Mouse (Mus musculus): ENCODE measurements around the gene Farp2.
"Not testable (repeated sequence)": the region's sequence is repeated elsewhere in the genome, so short reads cannot be mapped to it uniquely, and the experiment has no call there.

The Farp2 gene

DNA sequence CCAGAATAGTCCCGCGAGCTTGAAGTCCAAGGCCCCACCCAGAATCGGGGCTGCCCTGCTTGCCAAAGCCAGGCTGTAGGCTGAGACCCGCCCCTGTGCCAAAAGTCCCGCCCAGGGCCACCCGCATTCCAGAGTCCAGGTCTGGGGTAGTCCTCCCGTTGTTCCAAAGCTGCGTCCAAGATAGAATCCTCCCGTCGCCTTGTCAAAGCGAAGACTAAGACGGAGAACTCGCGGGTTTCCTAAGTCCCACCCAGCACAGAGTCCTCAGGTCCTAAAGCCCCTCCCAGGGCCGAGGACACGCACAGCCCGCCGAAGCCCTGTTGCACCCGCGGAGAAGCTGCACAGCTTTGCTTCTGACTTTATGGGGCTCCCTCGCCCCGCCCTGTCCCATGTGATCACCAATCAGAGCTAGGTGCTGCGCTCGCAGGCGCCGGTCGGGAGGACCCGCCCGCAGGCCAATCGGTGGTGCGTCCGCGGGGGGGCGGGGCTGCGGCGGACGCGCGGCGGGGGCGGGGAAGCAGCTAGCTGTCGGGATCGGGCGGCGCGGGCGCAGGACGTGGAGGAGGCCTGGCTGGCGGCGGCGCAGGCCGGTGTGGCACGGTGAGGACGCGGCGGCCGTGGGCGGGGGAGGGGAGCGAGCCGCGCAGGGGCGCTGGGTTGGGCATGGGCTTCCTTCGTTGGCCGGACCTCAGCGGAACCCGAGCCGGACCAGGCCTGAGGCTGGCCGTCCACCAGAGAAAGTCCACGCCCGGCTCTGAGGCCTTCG is at the start of gene Farp2:
Farp2 (plus strand) TSS at position 495 of the 766 bp plus-strand sequence.
- DNase-seq (ENCODE audit: low spot score), result peak; percentile 95

DNA sequence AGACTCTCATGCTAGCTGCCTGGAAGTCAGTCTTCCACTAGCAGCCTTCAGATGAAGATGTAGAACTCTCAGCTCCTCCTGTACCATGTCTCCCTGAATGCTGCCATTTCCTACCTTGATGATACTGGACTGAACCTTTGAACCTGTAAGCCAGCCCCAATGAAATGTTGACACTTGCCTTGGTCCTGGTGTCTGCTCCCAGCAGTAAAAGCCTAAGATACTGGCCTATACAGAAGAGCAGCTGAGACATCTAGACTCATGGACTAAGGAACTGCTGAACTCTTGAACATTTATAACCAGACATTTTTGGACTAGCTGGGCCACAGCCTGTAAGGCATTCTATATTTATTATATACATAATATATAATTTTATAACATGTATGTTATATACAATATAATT is 46.8 kb upstream of the Farp2 start:
- DNase-seq (ENCODE audit: low spot score), result no peak

DNA sequence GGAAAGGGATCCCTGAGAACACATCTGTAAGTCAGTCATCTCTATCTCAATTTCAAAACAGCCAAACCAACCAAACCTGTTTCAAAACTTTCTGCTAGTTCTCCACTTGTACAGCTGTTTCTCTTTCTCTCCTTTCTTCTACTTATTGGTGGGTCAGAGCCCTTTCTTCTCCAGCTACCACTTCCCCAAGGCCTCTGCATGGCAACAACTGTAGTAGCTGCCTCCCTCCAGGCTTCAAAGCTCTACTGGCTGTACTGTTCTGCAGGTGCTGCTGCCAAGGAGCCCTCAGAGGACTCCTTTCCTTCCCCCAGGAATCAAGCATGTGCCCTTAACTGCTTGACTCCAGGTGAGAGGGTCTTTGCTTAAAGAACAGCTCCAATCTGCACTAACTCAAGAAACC is 46.1 kb upstream of the Farp2 start:
- no peak for DNase-seq (ENCODE audit: low spot score)

DNA sequence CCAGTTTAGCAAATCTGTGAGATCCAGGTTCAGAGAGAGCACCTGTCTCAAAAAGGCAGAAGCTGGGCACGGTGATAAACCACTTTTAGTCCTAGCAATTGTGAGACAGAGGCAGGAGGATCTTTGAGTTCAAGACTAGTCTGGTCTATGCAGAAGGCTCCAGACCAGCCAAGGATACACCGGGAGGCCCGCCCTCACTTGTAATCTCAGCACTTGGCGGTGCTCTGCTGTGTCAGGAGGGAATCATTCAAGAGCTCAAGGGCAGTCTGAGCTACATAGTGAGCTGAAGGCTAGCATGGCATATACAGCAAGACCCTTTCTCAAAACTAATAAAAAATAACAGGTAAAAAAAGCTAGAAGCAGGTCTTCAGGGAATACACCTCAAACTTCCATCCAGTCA is 43.3 kb upstream of the Farp2 start:
- no peak for DNase-seq (ENCODE audit: low spot score)

DNA sequence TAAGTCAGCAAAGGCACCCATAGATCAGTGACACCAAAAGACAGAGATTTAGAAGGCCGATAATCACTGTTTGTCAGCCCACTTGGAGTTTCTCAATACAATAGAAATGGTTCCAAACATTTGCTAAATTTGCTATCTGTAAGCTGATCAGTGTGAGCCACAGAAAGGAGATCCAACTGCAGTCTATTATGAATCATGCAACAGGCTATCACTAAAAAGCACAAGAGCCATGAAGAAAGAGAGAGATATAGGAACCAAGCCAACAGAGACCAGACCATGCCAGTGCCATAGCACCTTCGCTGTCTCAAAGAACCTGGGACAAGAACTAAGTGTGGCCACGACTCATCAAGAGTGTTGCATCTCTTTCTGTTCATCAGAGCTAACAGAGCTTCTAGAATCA is 36.2 kb upstream of the Farp2 start:
- no peak for DNase-seq (ENCODE audit: low spot score)

DNA sequence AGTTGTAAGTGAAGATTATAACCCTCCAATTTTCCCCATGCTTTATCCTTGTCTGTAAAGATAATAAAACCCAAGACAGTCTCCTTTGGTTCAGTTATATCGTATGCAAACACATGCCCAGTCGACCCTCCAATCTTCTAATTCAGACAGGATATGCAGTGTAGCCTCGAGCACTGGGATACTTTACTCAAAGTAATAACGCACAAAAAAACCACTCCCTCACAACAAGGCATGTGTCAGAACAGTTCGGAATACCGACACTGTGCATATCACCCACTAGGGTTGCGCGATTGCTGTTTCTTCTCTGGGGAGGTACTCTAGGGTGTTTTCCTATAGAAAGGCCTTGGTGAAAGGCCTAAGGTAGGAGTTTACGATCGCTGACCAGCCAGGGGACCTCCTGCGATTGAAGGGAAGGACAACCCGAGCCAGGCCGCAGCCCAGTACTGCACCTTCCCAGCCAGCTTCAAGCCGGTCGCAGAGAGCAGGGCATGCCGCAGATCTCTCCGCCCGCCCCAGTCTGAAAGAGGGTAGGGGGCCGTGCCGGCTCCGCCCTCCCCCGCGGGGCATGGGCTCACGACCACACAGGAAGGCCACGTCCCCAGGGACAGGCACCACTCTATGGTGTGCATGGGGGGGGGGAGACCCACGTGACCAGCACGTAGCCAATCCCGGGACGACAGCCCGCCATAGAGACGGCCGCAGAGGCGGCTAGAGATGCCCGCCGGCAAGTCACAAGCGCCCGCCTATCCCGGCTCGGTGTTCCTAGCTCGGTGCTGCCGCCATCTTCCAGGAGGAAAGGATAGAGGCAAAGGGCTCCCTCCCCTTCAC is 33.9 kb upstream of the Farp2 start:
- peak; percentile 98 for DNase-seq (ENCODE audit: low spot score)

DNA sequence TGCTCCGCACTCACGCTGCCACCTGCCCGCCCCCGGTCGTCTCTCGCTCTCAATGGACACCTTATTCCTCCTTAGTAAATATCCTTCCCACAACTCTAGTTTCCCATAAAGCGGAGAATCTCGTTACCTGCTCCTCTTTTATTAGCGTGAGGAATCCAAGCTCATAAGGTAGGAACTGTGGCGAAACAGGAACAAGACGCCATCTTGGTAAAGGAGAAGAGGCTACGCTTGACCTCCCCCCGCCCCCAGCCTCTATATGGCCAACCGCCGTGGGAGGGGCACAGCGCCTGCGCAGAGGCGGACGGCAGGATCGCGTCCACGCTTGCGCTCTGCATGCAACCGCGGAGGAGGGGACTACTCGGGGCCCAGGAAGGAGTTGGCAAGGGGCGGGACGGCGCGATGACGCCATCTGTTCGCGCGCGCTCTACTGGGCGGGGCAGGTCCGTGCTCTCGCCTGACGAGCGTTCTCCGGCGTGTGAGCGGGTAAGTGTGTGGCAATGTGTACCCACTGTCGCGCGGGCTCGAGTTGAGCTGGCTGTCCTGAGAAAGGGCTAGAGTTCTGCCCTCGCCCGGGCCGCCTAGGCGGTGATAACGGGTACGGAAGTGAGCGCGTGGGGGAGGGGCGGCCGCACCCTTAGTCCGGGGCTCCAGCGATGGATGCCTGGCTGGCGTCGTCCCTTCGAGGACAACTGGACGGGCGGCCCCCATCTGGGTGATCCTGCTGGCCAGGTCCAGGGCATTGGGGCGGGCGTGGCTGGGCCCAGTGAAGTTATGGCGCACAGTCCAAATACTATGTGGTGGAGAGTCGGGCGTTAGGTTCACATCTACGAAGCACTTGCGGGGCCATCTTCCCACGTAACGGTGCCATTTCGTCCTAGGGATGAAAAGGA is 33.0 kb upstream of the Farp2 start, which contains the start of gene Hdlbp:
Hdlbp (minus strand) TSS at position 230 of the 890 bp plus-strand sequence.
- DNase-seq (ENCODE audit: low spot score), result peak; percentile 100

DNA sequence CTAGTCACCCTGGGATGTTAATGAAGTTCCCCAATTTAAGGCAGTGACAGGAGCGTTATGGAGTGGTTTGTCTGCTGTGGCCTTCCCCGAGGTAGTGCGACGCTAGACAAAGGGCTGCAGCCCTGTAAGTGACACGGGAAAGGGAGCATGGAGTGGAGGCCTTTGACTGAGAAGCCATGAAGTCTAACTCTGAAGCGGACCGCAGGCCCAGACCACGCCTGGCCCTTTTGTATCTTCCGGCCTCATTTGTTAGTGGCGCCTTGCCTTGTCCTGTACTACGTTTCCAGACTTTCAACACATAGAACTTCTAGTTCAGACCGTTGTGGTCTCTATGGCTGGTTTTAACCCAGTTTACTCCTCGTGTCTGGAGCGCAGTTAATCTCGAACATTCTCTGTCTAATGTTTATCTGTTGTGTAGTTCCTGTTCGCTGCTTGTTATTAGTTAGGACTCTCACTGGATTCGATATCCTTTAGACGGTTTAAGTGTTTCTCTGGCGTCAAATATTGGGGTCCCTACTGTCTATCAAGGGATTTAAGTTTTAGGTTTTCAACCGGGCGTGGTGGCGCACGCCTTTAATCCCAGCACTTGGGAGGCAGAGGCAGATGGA is 32.3 kb upstream of the Farp2 start:
- DNase-seq (ENCODE audit: low spot score), result peak; percentile 36

DNA sequence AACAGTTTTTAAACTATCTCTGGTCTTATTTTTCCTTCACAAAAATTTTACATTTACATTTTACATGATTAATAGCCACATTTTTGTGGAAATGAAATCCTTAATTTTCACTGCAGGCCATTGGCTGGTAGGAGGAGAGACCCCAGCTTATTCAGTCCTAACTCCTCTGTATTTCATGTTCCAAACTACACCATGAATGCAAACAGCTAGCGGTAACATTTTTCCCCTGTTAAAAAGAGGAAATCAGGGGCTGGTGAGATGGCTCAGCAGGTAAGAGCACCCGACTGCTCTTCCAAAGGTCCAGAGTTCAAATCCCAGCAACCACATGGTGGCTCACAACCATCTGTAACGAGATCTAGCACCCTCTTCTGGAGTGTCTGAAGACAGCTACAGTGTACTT is 25.6 kb upstream of the Farp2 start:
- DNase-seq (ENCODE audit: low spot score), result not testable (repeated sequence)

DNA sequence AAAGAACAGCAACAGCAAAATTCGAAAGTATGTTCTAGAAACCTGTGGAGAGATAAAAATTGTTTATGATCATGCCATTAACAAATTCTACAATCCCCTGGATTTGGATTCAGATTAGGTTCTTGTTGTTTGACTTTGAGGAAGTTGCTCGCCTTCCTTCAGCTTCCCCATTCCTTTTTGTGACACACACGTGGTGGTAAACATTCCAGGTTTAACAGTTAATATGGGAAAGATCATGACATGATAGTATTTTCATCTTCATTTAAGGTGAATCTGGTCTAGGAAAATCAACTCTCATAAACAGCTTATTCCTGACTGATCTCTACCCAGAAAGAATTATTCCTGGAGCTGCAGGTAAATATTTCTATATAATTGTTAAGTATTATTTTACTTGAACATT is 16.6 kb upstream of the Farp2 start:
- DNase-seq (ENCODE audit: low spot score), result no peak

DNA sequence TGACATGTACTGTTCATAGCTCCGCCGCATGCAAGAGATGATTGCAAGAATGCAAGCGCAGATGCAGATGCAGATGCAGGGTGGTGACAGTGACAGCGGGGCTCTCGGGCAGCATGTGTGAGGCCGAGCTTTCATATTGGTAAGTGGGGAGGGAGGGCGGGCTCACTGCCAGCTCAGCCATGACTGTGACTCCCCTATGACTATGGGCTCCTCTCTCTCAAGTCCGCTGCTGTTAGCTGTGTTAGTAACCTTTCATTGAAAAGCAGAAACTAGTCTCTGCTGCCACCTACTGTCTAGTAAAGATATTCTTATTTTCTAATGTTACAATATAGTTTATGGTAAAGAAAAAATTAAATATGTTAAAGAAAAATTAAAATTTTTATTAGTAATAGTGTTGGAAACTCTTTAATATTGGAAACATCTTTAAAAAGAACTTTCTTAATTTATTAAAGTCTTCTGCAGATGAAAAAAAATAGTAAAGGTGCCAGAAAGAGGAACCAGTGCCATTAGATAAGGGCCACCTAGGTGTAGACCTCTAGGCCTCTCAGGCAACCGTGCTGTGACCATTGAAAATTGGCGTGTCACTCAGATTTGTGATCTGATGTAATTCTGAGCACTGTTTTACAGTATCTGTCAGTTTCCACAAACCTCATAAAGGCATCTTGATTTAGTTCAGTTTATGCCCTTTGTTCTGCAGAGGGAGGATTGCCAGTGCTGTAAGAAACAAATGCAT is 4.8 kb upstream of the Farp2 start:
- DNase-seq (ENCODE audit: low spot score), result peak; percentile 15

DNA sequence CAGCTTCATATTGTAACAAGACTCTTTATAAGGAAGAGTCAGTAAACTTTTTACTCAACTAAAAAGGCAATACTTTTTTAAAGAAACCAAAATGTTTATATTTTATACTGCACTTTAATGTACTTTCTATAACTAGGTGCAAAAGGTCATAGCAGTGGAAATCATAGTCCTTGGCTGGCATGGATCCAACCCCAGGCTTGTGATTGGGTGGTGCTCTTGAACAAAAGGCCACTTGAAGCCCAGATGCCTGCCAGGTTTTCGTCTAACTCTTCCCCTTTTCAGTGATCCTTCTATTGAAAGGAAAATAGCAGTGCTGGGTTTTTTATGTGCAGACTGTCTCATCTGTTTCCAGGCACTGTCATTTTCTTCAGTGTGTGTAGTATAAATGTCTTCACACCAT is 3.3 kb upstream of the Farp2 start:
- not testable (repeated sequence) for DNase-seq (ENCODE audit: low spot score)

DNA sequence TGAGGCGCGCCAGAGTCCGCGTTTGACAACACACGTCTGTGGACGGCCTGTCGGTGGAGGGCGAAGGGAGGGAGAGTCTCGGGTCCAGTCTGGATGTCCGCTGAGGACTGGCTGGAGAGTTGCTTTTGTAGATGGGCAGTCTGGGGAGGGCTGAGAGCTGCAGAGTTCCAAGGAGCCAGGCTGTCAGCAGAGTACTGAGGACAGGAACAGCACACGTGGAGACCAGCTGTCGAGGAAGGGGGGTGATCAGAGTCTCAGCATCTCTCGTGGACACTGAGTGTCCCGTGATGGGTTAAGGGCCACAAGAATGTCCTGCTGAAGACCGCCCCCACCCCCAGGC is 442 bp downstream of the Farp2 start:
- no peak for DNase-seq (ENCODE audit: low spot score)

DNA sequence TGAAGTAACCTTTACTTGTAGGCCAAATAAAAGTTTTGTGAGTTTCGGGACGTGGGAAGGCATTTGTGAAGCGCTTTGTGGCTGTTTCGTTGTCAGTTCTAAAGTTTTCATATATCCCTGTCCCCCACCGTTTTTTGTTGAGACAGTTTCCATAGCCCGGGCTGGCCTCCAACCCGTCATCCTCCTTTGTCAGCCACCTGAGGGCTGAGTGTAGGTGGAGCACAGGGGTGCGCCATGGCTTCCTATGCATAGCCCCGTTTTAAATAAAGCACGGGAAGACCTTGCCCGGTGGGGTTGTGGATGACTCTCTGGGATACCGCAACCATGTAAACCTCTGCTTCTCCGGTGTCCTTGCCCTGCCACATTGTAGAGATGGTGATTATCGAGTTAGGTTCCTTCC is 1.3 kb downstream of the Farp2 start:
- DNase-seq (ENCODE audit: low spot score), result no peak

DNA sequence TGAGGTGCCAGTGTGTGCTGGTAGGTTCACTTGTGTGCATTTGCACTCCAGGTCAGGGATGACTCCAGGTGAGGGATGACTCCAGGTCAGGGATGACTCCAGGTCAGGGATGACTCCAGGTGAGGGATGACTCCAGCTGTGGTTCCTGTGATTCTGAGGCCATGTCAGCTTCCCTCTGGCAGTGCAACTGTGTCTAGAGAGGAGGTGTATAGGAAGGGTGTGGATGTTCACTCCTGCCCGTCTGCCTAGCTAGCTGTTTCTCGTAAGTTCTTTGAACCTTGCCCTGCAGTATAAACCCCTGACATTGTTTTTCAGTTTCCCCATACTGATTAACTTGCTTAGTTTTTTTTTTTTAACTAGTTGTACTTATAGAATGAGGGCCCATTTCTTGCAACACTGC is 9.6 kb downstream of the Farp2 start:
- DNase-seq (ENCODE audit: low spot score), result no peak

DNA sequence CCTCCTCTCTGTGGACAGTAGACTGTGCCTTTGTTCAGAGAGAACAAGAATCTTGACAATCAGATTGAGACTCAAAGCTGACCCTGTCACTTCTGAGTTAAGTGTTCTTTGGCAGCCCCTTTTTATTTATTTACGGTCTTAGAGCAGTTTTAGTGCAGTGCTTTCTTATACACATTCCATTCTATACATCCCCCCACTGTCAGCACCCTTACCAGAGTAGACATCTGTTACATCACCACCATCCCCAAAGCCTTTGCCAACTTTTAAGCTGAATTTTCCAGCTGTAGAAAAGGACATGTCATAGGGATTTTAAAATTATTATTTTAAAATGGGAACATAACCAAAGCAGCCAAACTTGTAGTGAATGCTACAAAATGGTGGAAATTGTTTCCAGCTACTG is 10.4 kb downstream of the Farp2 start:
- DNase-seq (ENCODE audit: low spot score), result no peak

DNA sequence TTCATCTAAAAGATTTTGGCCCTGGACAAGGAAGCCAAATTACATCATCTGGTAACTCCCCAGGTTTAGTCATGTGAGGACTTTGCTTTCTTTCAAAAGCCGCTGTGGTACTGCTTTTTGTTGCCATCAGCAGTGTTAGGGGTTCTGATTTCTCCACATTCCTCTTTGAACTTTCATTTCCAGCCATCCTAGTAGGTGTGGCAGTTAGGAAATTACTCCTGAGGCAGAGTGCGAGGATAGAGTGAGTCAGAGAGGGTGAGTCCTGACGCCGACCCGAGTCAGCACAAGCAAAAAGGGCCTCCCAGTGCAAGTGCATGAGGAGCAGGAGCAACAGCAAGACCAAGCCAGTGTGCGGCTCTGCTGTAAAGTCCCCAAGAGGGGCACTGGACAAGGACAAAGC is 17.9 kb downstream of the Farp2 start:
- no peak for DNase-seq (ENCODE audit: low spot score)

DNA sequence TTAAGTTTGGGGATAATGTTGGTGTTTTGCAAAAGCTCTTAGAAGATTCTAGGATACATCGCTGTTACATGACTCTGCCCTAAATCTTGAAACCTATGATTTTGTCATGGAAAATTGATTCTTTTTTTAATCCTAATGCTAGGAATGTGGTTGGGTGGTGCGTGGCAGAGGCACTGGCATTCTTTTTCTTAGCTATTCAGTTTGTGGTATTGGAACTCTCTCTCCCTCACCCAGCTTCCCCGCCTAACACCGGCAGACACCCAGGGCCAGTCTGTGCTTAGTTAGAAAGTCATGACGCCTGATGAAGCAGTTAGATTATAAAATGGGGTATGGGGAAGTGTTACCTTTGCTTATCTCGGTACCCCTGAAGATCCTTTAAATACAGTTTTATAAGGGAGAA is 25.3 kb downstream of the Farp2 start:
- DNase-seq (ENCODE audit: low spot score), result no peak

DNA sequence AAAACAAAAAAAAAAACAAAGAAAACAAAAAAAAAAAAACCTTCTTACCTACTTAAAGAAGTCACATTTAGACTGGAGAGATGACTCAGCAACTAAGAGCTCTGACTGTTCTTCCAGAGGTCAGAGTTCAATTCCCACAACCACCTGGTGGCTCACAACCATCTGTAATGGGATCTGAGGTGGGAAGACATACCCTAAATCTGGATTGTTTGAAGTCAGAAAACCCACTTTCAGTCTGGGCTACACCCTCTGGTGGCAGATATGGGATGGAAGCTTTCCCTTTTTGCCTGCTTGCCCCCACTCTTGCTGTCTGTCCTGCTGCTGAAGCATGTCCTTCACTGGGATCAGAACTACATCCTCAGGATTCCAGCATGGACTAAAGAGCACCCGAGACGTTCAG is 31.3 kb downstream of the Farp2 start:
- DNase-seq (ENCODE audit: low spot score), result no peak

DNA sequence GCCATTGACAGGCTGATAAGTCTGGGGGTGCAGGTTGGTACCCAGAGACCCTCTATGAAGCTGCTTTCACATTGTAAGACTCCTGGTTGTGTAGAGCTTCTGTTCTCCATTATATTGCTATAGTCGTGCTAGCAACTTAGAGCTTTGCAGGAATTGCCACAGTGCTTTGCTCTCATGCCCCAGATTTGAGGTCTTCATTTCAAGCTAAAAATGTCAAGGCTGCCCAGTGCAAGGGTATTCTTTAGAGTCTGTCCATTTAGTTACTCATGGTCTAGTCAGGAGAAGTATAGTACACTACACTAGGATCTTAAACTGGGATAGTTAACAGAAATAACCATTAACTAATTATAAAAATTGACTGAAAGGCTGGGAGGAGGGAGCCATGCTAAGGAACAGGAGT is 35.4 kb downstream of the Farp2 start:
- no peak for DNase-seq (ENCODE audit: low spot score)

DNA sequence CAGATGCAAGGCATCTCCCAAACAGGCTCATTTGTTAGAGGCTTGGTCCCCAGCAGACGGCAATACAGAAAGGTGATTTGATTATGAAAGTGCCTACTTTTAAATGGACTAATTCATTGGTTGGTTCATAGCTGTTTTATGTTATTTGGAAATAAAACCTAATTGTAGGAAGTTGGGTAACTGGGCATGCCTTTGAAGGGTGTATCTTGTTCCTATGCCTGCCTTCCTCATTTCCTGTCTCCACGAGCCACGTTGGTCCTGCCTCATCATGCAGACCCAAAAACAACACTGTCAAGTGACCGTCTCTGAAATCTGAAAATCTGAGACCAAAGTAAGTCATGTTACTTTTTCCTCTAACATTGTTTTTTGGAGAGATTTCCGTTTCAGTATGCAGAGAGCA is 39.5 kb downstream of the Farp2 start:
- DNase-seq (ENCODE audit: low spot score), result no peak

All from T-cell, adult 2 months (primary cell).